Mouse (Mus musculus) B cell, adult 2 months (primary cell): ENCODE measurements at regions not wholly inside any gene's neighbourhood (a gene's known extent, or its start where the extent isn't known, plus 50 kb on each side); places are given as distances from the start of the nearest gene placed in this dataset.

Experiments
- DNase-seq, 2 experiments: peaks; one replicate each; pipeline ENCODE4 v3.0.0; 2022

- DNase-seq, result no peak
Measured at GRCm38 (mm10) chr9:116328201-116328600, 153.0 kb upstream of the Tgfbr2 start.

GRCm38 (mm10) chr9:116327080-116327479 is 151.9 kb upstream of the Tgfbr2 start:
- DNase-seq, result no peak

GRCm38 (mm10) chr9:116324971-116325370 is 149.8 kb upstream of the Tgfbr2 start:
- DNase-seq, result peak; percentile 30 to 34

- peak; percentile 59 to 66 for DNase-seq
Measured at GRCm38 (mm10) chr9:116323871-116324721, 148.9 kb upstream of the Tgfbr2 start.

- no peak for DNase-seq
Measured at GRCm38 (mm10) chr9:116321908-116322307, 146.7 kb upstream of the Tgfbr2 start.

GRCm38 (mm10) chr9:116319421-116319820 is 144.3 kb upstream of the Tgfbr2 start:
- peak in 1 of 2 experiments; percentile 38 for DNase-seq

- no peak for DNase-seq
Measured at GRCm38 (mm10) chr9:116316582-116317095, 141.5 kb upstream of the Tgfbr2 start.

GRCm38 (mm10) chr9:116314803-116315202 is 139.6 kb upstream of the Tgfbr2 start:
- DNase-seq, result no peak

- no peak for DNase-seq
Measured at GRCm38 (mm10) chr9:116313932-116314790, 139.0 kb upstream of the Tgfbr2 start.

- no peak for DNase-seq
Measured at GRCm38 (mm10) chr9:116311364-116311763, 136.2 kb upstream of the Tgfbr2 start.

GRCm38 (mm10) chr9:116301602-116302001 is 126.4 kb upstream of the Tgfbr2 start:
- DNase-seq, result no peak

- no peak for DNase-seq
Measured at GRCm38 (mm10) chr9:116298791-116299190, 123.6 kb upstream of the Tgfbr2 start.

GRCm38 (mm10) chr9:116296349-116296748 is 121.2 kb upstream of the Tgfbr2 start:
- DNase-seq, result no peak

GRCm38 (mm10) chr9:116294073-116294472 is 118.9 kb upstream of the Tgfbr2 start:
- peak; percentile 24 to 29 for DNase-seq

GRCm38 (mm10) chr9:116293110-116293509 is 118.0 kb upstream of the Tgfbr2 start:
- DNase-seq, result no peak

GRCm38 (mm10) chr9:116291624-116292023 is 116.5 kb upstream of the Tgfbr2 start:
- no peak for DNase-seq

GRCm38 (mm10) chr9:116290896-116291295 is 115.7 kb upstream of the Tgfbr2 start:
- no peak for DNase-seq

- no peak for DNase-seq
Measured at GRCm38 (mm10) chr9:116285691-116286431, 110.7 kb upstream of the Tgfbr2 start.

- no peak for DNase-seq
Measured at GRCm38 (mm10) chr9:116283790-116284526, 108.8 kb upstream of the Tgfbr2 start.

- no peak for DNase-seq
Measured at GRCm38 (mm10) chr9:116281654-116282053, 106.5 kb upstream of the Tgfbr2 start.

- no peak for DNase-seq
Measured at GRCm38 (mm10) chr9:116280146-116280545, 105.0 kb upstream of the Tgfbr2 start.

- no peak for DNase-seq
Measured at GRCm38 (mm10) chr9:116278862-116279261, 103.7 kb upstream of the Tgfbr2 start.
